Mouse (Mus musculus) E14TG2a.4 (cell line): ENCODE measurements around the gene Proca1.

Experiments
- H3K27me3 ChIP-seq: 2 replicates; pipeline ENCODE4 v1.6.1; 2014; ENCODE audit warnings: low read length, control low read depth; ENCODE audit not compliant: insufficient read depth
- H3K36me3 ChIP-seq: 2 replicates; pipeline ENCODE4 v1.6.1; 2014; ENCODE audit warnings: low read length, control low read depth; ENCODE audit not compliant: insufficient read depth
- H3K4me1 ChIP-seq: replicated peaks from 2 replicates; pipeline ENCODE4 v1.6.1; 2014; ENCODE audit warnings: low read depth, low read length, control low read depth
- H3K4me3 ChIP-seq: replicated peaks from 2 replicates; pipeline ENCODE4 v1.5.1; 2014; ENCODE audit warnings: mild to moderate bottlenecking, low read length
- H3K9me3 ChIP-seq: 2 replicates; pipeline ENCODE4 v1.6.1; 2014; ENCODE audit warnings: low read length, control low read depth
- CTCF ChIP-seq: conservative IDR thresholded peaks from 2 replicates; pipeline ENCODE4 v1.5.1; 2014; ENCODE audit warnings: low read length
- NANOG ChIP-seq: IDR thresholded peaks from 2 replicates; pipeline ENCODE4 v1.6.1; 2014; ENCODE audit warnings: borderline replicate concordance, low read length, mixed read lengths
- POU5F1 ChIP-seq: IDR thresholded peaks from 2 replicates; pipeline ENCODE4 v1.6.1; 2014; ENCODE audit warnings: low read length, borderline replicate concordance

The Proca1 gene

DNA sequence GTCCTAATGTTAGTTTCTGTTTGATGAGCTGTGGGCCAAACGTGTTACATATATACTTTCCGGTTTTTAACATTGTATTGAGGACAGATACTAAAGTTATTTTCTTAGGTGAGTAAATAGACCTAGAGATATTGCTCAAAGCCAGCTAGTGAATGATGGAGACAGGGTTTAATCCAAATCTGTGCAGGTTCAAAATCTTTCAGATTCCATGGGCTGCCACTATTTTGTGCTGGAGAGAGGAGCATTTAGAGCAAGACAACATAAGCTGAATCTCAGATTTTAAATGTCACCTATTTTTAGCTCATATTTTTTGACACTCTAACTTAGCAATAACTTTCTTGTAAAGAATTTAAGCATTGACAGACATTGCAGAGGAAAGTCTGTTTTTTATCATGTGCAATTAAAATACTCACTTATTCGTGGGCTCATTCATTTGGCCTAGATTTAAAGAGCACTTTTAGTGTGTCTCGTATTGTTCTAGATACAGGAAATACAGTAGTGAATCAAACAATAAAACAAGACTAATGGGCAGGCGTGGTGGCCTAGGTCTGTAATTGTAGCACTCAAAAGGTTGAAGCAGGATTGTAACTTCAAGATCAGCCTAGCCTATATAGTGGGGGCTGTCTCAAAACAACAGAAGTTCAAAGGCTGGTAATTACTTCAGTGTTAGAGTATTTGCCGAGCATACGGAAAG, 53.3 kb downstream of the Proca1 start:
- H3K4me3 ChIP-seq, result peak overlapping the region; percentile 99
- no peaks in the 10 kb centered on the region for H3K9me3 ChIP-seq
- no peaks in the 10 kb centered on the region for H3K27me3 ChIP-seq
- TF ChIP-seq NANOG, result no peak
- TF ChIP-seq CTCF, result no peak
- no peak for TF ChIP-seq POU5F1
- H3K4me1 ChIP-seq, result peaks cover 74% of the 10 kb centered on the region
- H3K36me3 ChIP-seq, result peaks cover 37% of the 10 kb centered on the region

DNA sequence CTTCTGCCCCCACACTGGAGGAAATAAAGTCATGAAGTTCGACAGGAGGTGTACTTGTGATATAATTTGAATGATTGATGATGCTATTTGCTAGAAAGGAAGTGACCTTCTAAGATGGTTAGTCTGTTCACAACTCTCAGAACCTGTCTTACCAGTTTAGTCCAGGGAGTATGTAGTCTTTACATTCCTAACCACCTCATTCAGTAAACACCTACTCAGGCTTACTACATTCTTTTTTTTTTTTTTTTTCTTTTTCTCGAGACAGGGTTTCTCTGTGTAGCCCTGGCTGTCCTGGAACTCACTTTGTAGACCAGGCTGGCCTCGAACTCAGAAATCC, 53.8 kb downstream of the Proca1 start:
- Histone ChIP-seq H3K4me3 (peak overlapping the region; percentile 99), H3K9me3 (no peaks in the 10 kb centered on the region), H3K27me3 (no peaks in the 10 kb centered on the region), H3K4me1 (peaks cover 69% of the 10 kb centered on the region), H3K36me3 (peaks cover 37% of the 10 kb centered on the region)
- TF ChIP-seq NANOG (no peak), POU5F1 (no peak), CTCF (no peak)

DNA sequence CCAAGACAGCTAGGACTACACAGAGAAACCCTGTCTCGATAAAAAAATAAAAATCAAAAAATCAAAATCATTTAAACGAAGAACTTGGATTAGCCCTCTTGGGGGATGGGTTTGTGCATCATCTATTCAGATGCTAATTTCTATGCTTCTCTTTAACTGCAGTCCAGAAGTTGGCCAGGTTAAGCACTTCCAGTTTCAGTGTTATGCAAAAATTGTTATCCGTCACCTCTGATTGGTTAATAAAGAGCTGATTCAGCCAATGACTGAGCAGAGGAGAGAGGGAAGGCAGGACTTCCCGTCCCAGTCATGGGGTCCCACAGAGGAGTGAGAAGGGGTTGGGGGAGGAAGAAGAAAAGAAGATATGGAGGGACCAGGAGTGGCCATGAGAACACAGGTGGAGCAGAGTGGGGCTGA, 54.5 kb downstream of the Proca1 start:
- Histone ChIP-seq H3K4me1 (peaks cover 63% of the 10 kb centered on the region), H3K27me3 (no peaks in the 10 kb centered on the region), H3K9me3 (no peaks in the 10 kb centered on the region), H3K4me3 (peak overlapping the region; percentile 99), H3K36me3 (peaks cover 39% of the 10 kb centered on the region)
- TF ChIP-seq POU5F1, result peak; percentile 89
- peak; percentile 54; the same call in 1 of the 2 replicates for TF ChIP-seq NANOG
- no peak for TF ChIP-seq CTCF
